Comparison of ENCODE assay signal across 9 mouse cellular contexts in genomic region chr11:113766284-113766985, GRCm38 (mm10). TPM values are rescaled to one million over a fixed set of nuclear protein-coding genes. Genes with fewer than 3 reads are reported as not detected.
A peak's percentile ranks its signal among the peaks of the same experiment; 100 is the strongest.
DNase-seq lines count a peak whose midpoint lies in the region; ATAC-seq and TF ChIP-seq lines count a peak whose summit lies in the region.
"Had no signal": no experiment of that assay in that cellular context is flagged by ENCODE, and none has a peak within 500 bp of the region (broad histone marks: within the 10 kb centered on the region; RNA-seq: fewer than 3 reads in every experiment).

No protein-coding gene starts in this region.

- no peak overlapping the region for H3K9ac ChIP-seq in hindbrain, embryonic 11.5 days (ENCODE audit: low read depth, low read length)
- no peak overlapping the region for H3K9ac ChIP-seq in hindbrain, embryonic 12.5 days
- no peak overlapping the region for H3K9ac ChIP-seq in heart, embryonic 15.5 days
- H3K9ac ChIP-seq in forebrain, embryonic 11.5 days (ENCODE audit: low read length): no peak overlapping the region

- DNase-seq in hindbrain, embryonic 11.5 days (ENCODE audit: low spot score): no peak
- peak; percentile 49 for DNase-seq in lung, postnatal 36 days
- DNase-seq in ovary, postnatal 14 days (ENCODE audit: low spot score): no peak
- DNase-seq in forebrain, embryonic 11.5 days (ENCODE audit: low spot score): no peak

- H3K27me3 ChIP-seq in hindbrain, embryonic 11.5 days (ENCODE audit: control insufficient read depth, insufficient read depth, low read length): no peaks in the 10 kb centered on the region
- no peaks in the 10 kb centered on the region for H3K27me3 ChIP-seq in hindbrain, embryonic 12.5 days
- H3K27me3 ChIP-seq in heart, embryonic 15.5 days: no peaks in the 10 kb centered on the region
- H3K27me3 ChIP-seq in forebrain, embryonic 11.5 days (ENCODE audit: control insufficient read depth, insufficient read depth, low read length): no peaks in the 10 kb centered on the region

- H3K36me3 ChIP-seq in hindbrain, embryonic 11.5 days (ENCODE audit: control insufficient read depth, insufficient read depth, low read length): no peaks in the 10 kb centered on the region
- no peaks in the 10 kb centered on the region for H3K36me3 ChIP-seq in hindbrain, embryonic 12.5 days
- no peaks in the 10 kb centered on the region for H3K36me3 ChIP-seq in heart, embryonic 15.5 days
- no peaks in the 10 kb centered on the region for H3K36me3 ChIP-seq in forebrain, embryonic 11.5 days (ENCODE audit: control insufficient read depth, insufficient read depth, low read length)

- no peak for ATAC-seq in hindbrain, embryonic 11.5 days (ENCODE audit: low FRiP score)
- ATAC-seq in hindbrain, embryonic 12.5 days (ENCODE audit: low FRiP score): no peak
- no peak for ATAC-seq in heart, embryonic 15.5 days (replicated peaks; ENCODE audit: insufficient number of reproducible peaks, insufficient read depth, low FRiP score, low read depth)
- no peak for ATAC-seq in megakaryocyte-erythroid progenitor cell, adult 5-6 weeks (replicated peaks; ENCODE audit: low FRiP score, low TSS enrichment, poor library complexity, severe bottlenecking)
- no peak for ATAC-seq in forebrain, embryonic 11.5 days (replicated peaks; ENCODE audit: low FRiP score)

- TF ChIP-seq POLR2A in bone marrow, adult 2 months (IDR thresholded peaks at IDR 0.05; ENCODE audit: borderline replicate concordance, control insufficient read depth, low read depth, low read length): no peak

- 0 out of 2 replicates have a peak overlapping the region, but pooled peaks have one; percentile 24 for H3K27ac ChIP-seq in hindbrain, embryonic 11.5 days (ENCODE audit: low read depth, low read length)
- H3K27ac ChIP-seq in hindbrain, embryonic 12.5 days: no peak overlapping the region; the same call in 1 of the 2 replicates
- H3K27ac ChIP-seq in bone marrow, adult 2 months (ENCODE audit: control insufficient read depth, insufficient read depth, low read depth, low read length, poor library complexity): peak overlapping the region; percentile 71
- H3K27ac ChIP-seq in heart, embryonic 15.5 days: peak overlapping the region; percentile 63
- no peak overlapping the region for H3K27ac ChIP-seq in forebrain, embryonic 11.5 days (ENCODE audit: low read depth, low read length)

- H3K4me3 ChIP-seq in hindbrain, embryonic 11.5 days (ENCODE audit: low read depth, low read length): no peak overlapping the region
- H3K4me3 ChIP-seq in hindbrain, embryonic 12.5 days: no peak overlapping the region
- no peak overlapping the region for H3K4me3 ChIP-seq in bone marrow, adult 2 months (replicated peaks; ENCODE audit: control insufficient read depth, low read depth, low read length)
- H3K4me3 ChIP-seq in heart, embryonic 15.5 days: no peak overlapping the region
- no peak overlapping the region for H3K4me3 ChIP-seq in forebrain, embryonic 11.5 days (ENCODE audit: low read depth, low read length)

- no peak overlapping the region for H3K4me2 ChIP-seq in hindbrain, embryonic 11.5 days (replicated peaks; ENCODE audit: low read depth, low read length)
- H3K4me2 ChIP-seq in hindbrain, embryonic 12.5 days (replicated peaks): no peak overlapping the region
- H3K4me2 ChIP-seq in heart, embryonic 15.5 days: no peak overlapping the region
- no peak overlapping the region for H3K4me2 ChIP-seq in forebrain, embryonic 11.5 days (ENCODE audit: low read depth, low read length, severe bottlenecking)

- H3K4me1 ChIP-seq in hindbrain, embryonic 11.5 days (replicated peaks; ENCODE audit: control insufficient read depth, insufficient read depth, low read length): no peaks in the 10 kb centered on the region
- H3K4me1 ChIP-seq in hindbrain, embryonic 12.5 days: peaks cover 27% of the 10 kb centered on the region
- peaks cover 11% of the 10 kb centered on the region for H3K4me1 ChIP-seq in bone marrow, adult 2 months (ENCODE audit: control insufficient read depth, insufficient read depth, low read length)
- peaks cover 25% of the 10 kb centered on the region for H3K4me1 ChIP-seq in heart, embryonic 15.5 days (replicated peaks)
- peaks cover 9% of the 10 kb centered on the region; the same call in 1 of the 2 replicates for H3K4me1 ChIP-seq in forebrain, embryonic 11.5 days (replicated peaks; ENCODE audit: control insufficient read depth, insufficient read depth, low read length)

- no peaks in the 10 kb centered on the region for H3K9me3 ChIP-seq in hindbrain, embryonic 11.5 days (ENCODE audit: control insufficient read depth, low read length)
- H3K9me3 ChIP-seq in hindbrain, embryonic 12.5 days (replicated peaks): no peaks in the 10 kb centered on the region
- no peaks in the 10 kb centered on the region for H3K9me3 ChIP-seq in heart, embryonic 15.5 days (replicated peaks)
- no peaks in the 10 kb centered on the region for H3K9me3 ChIP-seq in forebrain, embryonic 11.5 days (ENCODE audit: control insufficient read depth, low read length)

- 56% methylated on average over 10 of the region's 10 CpGs for WGBS in hindbrain, embryonic 11.5 days
- WGBS in hindbrain, embryonic 12.5 days: 58% methylated on average over 10 of the region's 10 CpGs
- 47% methylated on average over 10 of the region's 10 CpGs for WGBS in bone marrow, adult 2 months
- WGBS in heart, embryonic 15.5 days: 22% methylated on average over 10 of the region's 10 CpGs
- 66% methylated on average over 10 of the region's 10 CpGs for WGBS in forebrain, embryonic 11.5 days

- TF ChIP-seq CTCF in bone marrow, adult 2 months (IDR thresholded peaks at IDR 0.05; ENCODE audit: control insufficient read depth, insufficient read depth, low read length): no peak

RNA-seq across cellular contexts. Expression of gene Cdc42ep4, which starts 14.8 kb away (rescaled TPM):
- 64.5 and 68.6 TPM in 2 replicates for polyA plus RNA-seq in hindbrain, embryonic 11.5 days (2014; fragmentation: Nextera tagmentation; extraction: Ambion mirVana)
- polyA plus RNA-seq in hindbrain, embryonic 12.5 days (2016; fragmentation: Nextera tagmentation; extraction: Ambion mirVana): 98.7 and 106 TPM in 2 replicates
- polyA plus RNA-seq in bone marrow, adult 2 months (2011; ENCODE audit: insufficient read depth, insufficient read length, low replicate concordance, missing spikeins): 8.6 and 9.5 TPM in 2 replicates
- 21.2 and 32.3 TPM in 2 replicates for polyA plus RNA-seq in heart, embryonic 15.5 days (2015; fragmentation: Nextera tagmentation; extraction: Ambion mirVana)
- total RNA-seq in megakaryocyte-erythroid progenitor cell, adult 5-6 weeks (2014; fragmentation: Nextera tagmentation): 13.7 and 14.7 TPM in 2 replicates
- 10.7 and 13.7 TPM in 2 replicates for total RNA-seq in megakaryocyte-erythroid progenitor cell, adult 5-6 weeks (2017)
- 78.5 and 88.6 TPM in 2 replicates for polyA plus RNA-seq in forebrain, embryonic 11.5 days (2014; fragmentation: Nextera tagmentation; extraction: Ambion mirVana)

RNA-seq across cellular contexts. Expression of gene Cpsf4l, which starts 56.6 kb away (rescaled TPM):
- polyA plus RNA-seq in hindbrain, embryonic 11.5 days (2014; fragmentation: Nextera tagmentation; extraction: Ambion mirVana): 0.80 and 0.86 TPM in 2 replicates
- polyA plus RNA-seq in hindbrain, embryonic 12.5 days (2016; fragmentation: Nextera tagmentation; extraction: Ambion mirVana): 0.15 and 0.31 TPM in 2 replicates
- polyA plus RNA-seq in bone marrow, adult 2 months (2011; ENCODE audit: insufficient read depth, insufficient read length, low replicate concordance, missing spikeins): not detected in 2 replicates
- polyA plus RNA-seq in heart, embryonic 15.5 days (2015; fragmentation: Nextera tagmentation; extraction: Ambion mirVana): 0.74 and 5.1 TPM in 2 replicates
- total RNA-seq in megakaryocyte-erythroid progenitor cell, adult 5-6 weeks (2014; fragmentation: Nextera tagmentation): not detected in 2 replicates
- total RNA-seq in megakaryocyte-erythroid progenitor cell, adult 5-6 weeks (2017): not detected in 2 replicates
- 0.33 and 0.47 TPM in 2 replicates for polyA plus RNA-seq in forebrain, embryonic 11.5 days (2014; fragmentation: Nextera tagmentation; extraction: Ambion mirVana)
- total RNA-seq: heart, postnatal 36 days had no signal

Comparison
In these comparisons a context has a peak if more than half of its experiments do, and no peak if none do; other contexts are left out.
1. H3K27ac ChIP-seq: peak in hindbrain, embryonic 11.5 days (single experiment), bone marrow, adult 2 months (single experiment) and heart, embryonic 15.5 days (single experiment); none in hindbrain, embryonic 12.5 days (single experiment) and forebrain, embryonic 11.5 days (single experiment).